30 mouse cellular contexts compared by ENCODE assay signal in genomic region chr10:43824713-43825112, GRCm38 (mm10).
"Had no signal": no experiment of that assay in that cellular context is flagged by ENCODE, and none has a peak within 500 bp of the region (broad histone marks: within the 10 kb centered on the region; RNA-seq: fewer than 3 reads in every experiment).

No protein-coding gene starts in this region.

- H3K4me2 ChIP-seq: limb, embryonic 12.5 days; limb, embryonic 13.5 days; limb, embryonic 15.5 days; liver, embryonic 11.5 days; liver, embryonic 12.5 days; liver, embryonic 13.5 days; liver, embryonic 15.5 days; lung, embryonic 14.5 days; lung, embryonic 15.5 days; midbrain, embryonic 12.5 days; midbrain, embryonic 13.5 days; midbrain, embryonic 15.5 days had no signal

- H3K9ac ChIP-seq: limb, embryonic 12.5 days; limb, embryonic 13.5 days; limb, embryonic 15.5 days; liver, embryonic 12.5 days; liver, embryonic 13.5 days; liver, embryonic 14.5 days; liver, embryonic 15.5 days; liver, postnatal 0 days; lung, embryonic 14.5 days; lung, embryonic 15.5 days; midbrain, embryonic 12.5 days; midbrain, embryonic 13.5 days; midbrain, embryonic 15.5 days had no signal

- H3K36me3 ChIP-seq: limb, embryonic 12.5 days; limb, embryonic 13.5 days; limb, embryonic 15.5 days; liver, embryonic 12.5 days; liver, embryonic 13.5 days; liver, embryonic 15.5 days; lung, embryonic 15.5 days; midbrain, embryonic 10.5 days; midbrain, embryonic 12.5 days; midbrain, embryonic 13.5 days; midbrain, embryonic 15.5 days had no signal

- H3K4me1 ChIP-seq: limb, embryonic 12.5 days; limb, embryonic 13.5 days; limb, embryonic 15.5 days; liver, embryonic 12.5 days; liver, embryonic 13.5 days; liver, embryonic 15.5 days; lung, embryonic 15.5 days; midbrain, embryonic 10.5 days; midbrain, embryonic 12.5 days; midbrain, embryonic 13.5 days; midbrain, embryonic 15.5 days had no signal

- H3K9me3 ChIP-seq: limb, embryonic 13.5 days; limb, embryonic 15.5 days; liver, embryonic 12.5 days; liver, embryonic 15.5 days; lung, embryonic 15.5 days; midbrain, embryonic 10.5 days; midbrain, embryonic 13.5 days; midbrain, embryonic 15.5 days had no signal

- ATAC-seq: liver, embryonic 12.5 days; liver, postnatal 0 days; lung, postnatal 0 days; midbrain, embryonic 13.5 days; midbrain, embryonic 15.5 days; midbrain, embryonic 16.5 days had no signal

- DNase-seq: left cerebral cortex, postnatal 4 days; liver; liver, embryonic 13.5 days; liver, postnatal 0 days; lung, adult 18-20 months; lung, adult 2 months; lung, embryonic 14.5 days; lung, postnatal 10 days; lung, postnatal 14 days; lung, postnatal 36 days; lung, postnatal 4 days; midbrain, embryonic 14.5 days had no signal

- H3K27me3 ChIP-seq: limb, embryonic 12.5 days; limb, embryonic 13.5 days; limb, embryonic 15.5 days; liver, embryonic 12.5 days; liver, embryonic 13.5 days; liver, embryonic 15.5 days; lung, embryonic 15.5 days; megakaryocyte, embryonic 14.5 days; midbrain, embryonic 12.5 days; midbrain, embryonic 13.5 days; midbrain, embryonic 15.5 days had no signal

- H3K27ac ChIP-seq: left cerebral cortex, adult 2 months; limb, embryonic 12.5 days; limb, embryonic 13.5 days; limb, embryonic 15.5 days; liver, embryonic 12.5 days; liver, embryonic 13.5 days; liver, embryonic 14.5 days; liver, embryonic 15.5 days; lung, embryonic 15.5 days; macrophage; midbrain, embryonic 10.5 days; midbrain, embryonic 12.5 days; midbrain, embryonic 13.5 days; midbrain, embryonic 15.5 days had no signal

- H3K4me3 ChIP-seq: left cerebral cortex, adult 2 months; limb, embryonic 12.5 days; limb, embryonic 13.5 days; limb, embryonic 15.5 days; liver, embryonic 12.5 days; liver, embryonic 13.5 days; liver, embryonic 15.5 days; lung, embryonic 15.5 days; megakaryocyte, embryonic 14.5 days; midbrain, embryonic 10.5 days; midbrain, embryonic 12.5 days; midbrain, embryonic 13.5 days; midbrain, embryonic 15.5 days; myocyte had no signal
